Mouse (Mus musculus) forebrain, embryonic 16.5 days (tissue): ENCODE results near the gene Actn4. TPM values are rescaled to one million over a fixed set of nuclear protein-coding genes. Genes with fewer than 3 reads are reported as not detected.

Experiments
- ATAC-seq: fragments of 200-750 bp; cut with Nextera tagmentation; 2 replicates; pipeline ENCODE4 v1.8.0; 2017; ENCODE audit warnings: mild to moderate bottlenecking, moderate library complexity
- H3K27ac ChIP-seq: fragments of 300-500 bp; sonication (generic); 2 replicates; pipeline ENCODE4 v1.5.1; 2014; ENCODE audit warnings: low read length, control low read depth
- H3K27me3 ChIP-seq: fragments of 300-500 bp; sonication (generic); replicated peaks from 2 replicates; pipeline ENCODE4 v1.6.1; 2014; ENCODE audit warnings: low read length; ENCODE audit not compliant: control insufficient read depth, insufficient read depth
- H3K36me3 ChIP-seq: fragments of 300-500 bp; sonication (generic); 2 replicates; pipeline ENCODE4 v1.6.1; 2014; ENCODE audit not compliant: control insufficient read depth, insufficient read depth
- H3K4me1 ChIP-seq: fragments of 300-500 bp; sonication (generic); replicated peaks from 2 replicates; pipeline ENCODE4 v1.6.1; 2014; ENCODE audit warnings: low read length; ENCODE audit not compliant: control insufficient read depth, insufficient read depth
- H3K4me2 ChIP-seq: fragments of 300-500 bp; sonication (generic); 2 replicates; pipeline ENCODE4 v1.6.1; 2014; ENCODE audit warnings: mild to moderate bottlenecking, low read length, control low read depth
- H3K4me3 ChIP-seq: fragments of 300-500 bp; sonication (generic); replicated peaks from 2 replicates; pipeline ENCODE4 v1.5.1; 2014; ENCODE audit warnings: mild to moderate bottlenecking, low read length, control low read depth
- H3K9ac ChIP-seq: fragments of 300-500 bp; sonication (generic); replicated peaks from 2 replicates; pipeline ENCODE4 v1.6.1; 2014; ENCODE audit warnings: low read depth, low read length, control low read depth
- H3K9me3 ChIP-seq: fragments of 300-500 bp; sonication (generic); 2 replicates; pipeline ENCODE4 v1.6.1; 2016; ENCODE audit warnings: low read length; ENCODE audit not compliant: control insufficient read depth
- WGBS: fragments of 180-500 bp; shearing (Covaris S2); extraction: QIAGEN DNeasy Blood & Tissue Kit; methylation state at CpG from one replicate; pipeline ENCODE4 v1.1.7; 2014; 5-methylcytosine and 5-hydroxymethylcytosine counted together
- polyA plus RNA-seq: library from polyadenylated mRNA; unstranded; fragments of >200 nt; fragmentation: Nextera tagmentation; extraction: Ambion mirVana; gene quantifications from 2 replicates; pipeline ENCODE4 v1.2.1, GENCODE M21; 2015

The Actn4 gene
- polyA plus RNA-seq, 1 experiment from 2014 or later, result 150 TPM

DNA sequence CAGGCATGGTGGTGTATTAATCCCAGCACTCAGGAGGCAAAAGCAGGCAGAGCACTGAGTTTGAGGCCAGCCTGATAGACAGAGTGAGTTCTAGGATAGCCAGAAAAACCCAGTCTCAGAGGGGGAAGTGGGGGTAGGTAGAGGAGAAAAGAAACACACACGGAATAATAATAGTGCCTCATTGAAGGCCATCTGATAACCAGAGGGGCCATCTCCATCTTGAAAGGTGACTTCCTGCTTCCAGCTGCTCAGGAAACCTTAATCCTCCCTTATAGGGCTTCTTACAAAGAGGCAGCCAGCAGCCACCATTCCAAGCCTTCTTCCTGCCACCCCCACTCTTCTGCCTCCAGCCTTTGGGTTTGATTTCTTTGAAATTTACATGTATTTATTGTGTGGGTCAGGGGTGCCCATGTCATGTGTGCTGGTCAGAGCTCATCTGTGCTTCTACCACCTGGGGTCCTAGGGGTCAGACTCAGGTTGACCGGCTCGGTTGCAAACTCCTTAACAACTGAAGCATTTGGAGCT lies 1.3 kb upstream of the Actn4 start:
- no peak overlapping the region for H3K27ac ChIP-seq
- no peaks in the 10 kb centered on the region for H3K9me3 ChIP-seq
- 91% methylated on average over 3 of the region's 3 CpGs for WGBS

GRCm38 (mm10) chr7:28961584-28961926 lies 585 bp downstream of the Actn4 start:
- Histone ChIP-seq H3K4me1 (peaks cover 45% of the 10 kb centered on the region), H3K27me3 (no peaks in the 10 kb centered on the region), H3K9ac (peak overlapping the region; percentile 97), H3K27ac (peak overlapping the region; percentile 85), H3K9me3 (no peaks in the 10 kb centered on the region), H3K4me3 (peak overlapping the region; percentile 99), H3K4me2 (peak overlapping the region; percentile 90), H3K36me3 (no peaks in the 10 kb centered on the region)
- no peak for ATAC-seq
- 0% methylated on average over 7 of the region's 7 CpGs for WGBS

More for the DNA sequence above, 1.3 kb upstream of the Actn4 start:
- H3K36me3 ChIP-seq, result no peaks in the 10 kb centered on the region
- peaks cover 38% of the 10 kb centered on the region for H3K4me1 ChIP-seq
- ATAC-seq, result no peak
- no peaks in the 10 kb centered on the region for H3K27me3 ChIP-seq
- no peak overlapping the region for H3K4me2 ChIP-seq
- no peak overlapping the region for H3K4me3 ChIP-seq
- H3K9ac ChIP-seq, result no peak overlapping the region

DNA sequence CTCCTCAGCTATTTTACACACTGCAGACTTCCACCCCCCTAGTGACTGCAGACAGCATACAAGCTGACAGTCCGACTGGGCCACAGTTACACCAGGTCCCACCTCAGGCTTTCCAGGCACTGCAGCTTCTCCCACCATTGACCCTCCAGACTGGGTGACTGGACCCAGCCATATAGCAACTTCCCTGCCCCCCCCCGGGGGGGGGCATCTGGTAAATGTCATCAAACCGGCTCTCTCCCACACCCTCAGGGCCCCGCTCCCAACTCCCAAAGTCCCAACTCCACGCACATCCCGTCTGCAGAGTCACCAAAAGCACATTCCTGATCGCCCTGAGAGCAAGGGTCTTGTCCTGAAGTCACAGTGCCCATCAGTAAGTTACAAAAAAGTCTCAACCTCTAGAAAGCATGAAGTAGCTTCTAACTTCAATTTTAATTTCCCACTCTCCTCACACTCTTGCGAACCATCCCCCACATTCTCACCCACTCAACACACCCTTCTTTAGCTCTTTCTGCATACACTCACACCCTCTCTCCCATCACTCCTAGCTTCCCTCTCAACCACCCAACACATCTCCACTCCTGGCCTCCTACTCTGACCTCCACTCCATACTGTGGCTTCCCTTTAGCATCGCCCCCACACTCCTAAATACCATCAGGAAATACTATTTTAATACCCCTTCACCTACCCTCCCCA lies 1.6 kb downstream of the Actn4 start:
- Histone ChIP-seq H3K4me1 (peaks cover 46% of the 10 kb centered on the region), H3K27ac (no peak overlapping the region), H3K27me3 (no peaks in the 10 kb centered on the region), H3K4me3 (peak overlapping the region; percentile 99), H3K9me3 (no peaks in the 10 kb centered on the region), H3K9ac (peak overlapping the region; percentile 97), H3K4me2 (peak overlapping the region; percentile 90), H3K36me3 (no peaks in the 10 kb centered on the region)
- 41% methylated on average over 9 of the region's 9 CpGs for WGBS
- ATAC-seq, result no peak

- peak overlapping the region; percentile 18 for H3K9ac ChIP-seq
- WGBS, result 44% methylated on average over 6 of the region's 6 CpGs
- no peak for ATAC-seq
- no peaks in the 10 kb centered on the region for H3K36me3 ChIP-seq
- H3K4me1 ChIP-seq, result peaks cover 47% of the 10 kb centered on the region
- H3K9me3 ChIP-seq, result no peaks in the 10 kb centered on the region
- peak overlapping the region; percentile 90 for H3K4me2 ChIP-seq
- no peak overlapping the region for H3K27ac ChIP-seq
- H3K4me3 ChIP-seq, result no peak overlapping the region
- no peaks in the 10 kb centered on the region for H3K27me3 ChIP-seq
Observed at GRCm38 (mm10) chr7:28959505-28960045, 2.6 kb downstream of the Actn4 start.

DNA sequence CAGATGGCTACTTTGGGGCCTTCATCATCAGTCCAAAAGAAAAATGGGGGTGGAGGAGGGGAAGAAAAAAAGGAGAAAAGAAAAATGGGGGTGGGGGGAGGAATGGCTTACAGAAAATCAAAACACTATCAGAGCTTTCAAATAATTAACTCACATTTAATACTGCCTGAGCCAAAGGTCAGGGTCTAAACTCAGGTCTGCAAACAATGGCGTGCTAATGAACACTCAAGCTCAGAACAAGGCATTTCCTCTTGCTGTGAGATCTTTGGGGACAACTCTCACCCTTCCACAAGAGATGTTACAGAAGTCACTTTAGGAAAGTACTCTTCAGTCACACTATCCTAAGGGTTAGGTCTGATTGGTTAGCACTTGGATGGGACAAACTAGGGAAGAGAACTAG lies 3.4 kb downstream of the Actn4 start:
- Histone ChIP-seq H3K4me3 (no peak overlapping the region), H3K27ac (no peak overlapping the region), H3K9ac (no peak overlapping the region), H3K27me3 (no peaks in the 10 kb centered on the region), H3K4me1 (peaks cover 51% of the 10 kb centered on the region), H3K36me3 (no peaks in the 10 kb centered on the region), H3K9me3 (no peaks in the 10 kb centered on the region), H3K4me2 (no peak overlapping the region)
- WGBS, result 63% methylated on average over 1 of the region's 1 CpGs
- no peak for ATAC-seq

DNA sequence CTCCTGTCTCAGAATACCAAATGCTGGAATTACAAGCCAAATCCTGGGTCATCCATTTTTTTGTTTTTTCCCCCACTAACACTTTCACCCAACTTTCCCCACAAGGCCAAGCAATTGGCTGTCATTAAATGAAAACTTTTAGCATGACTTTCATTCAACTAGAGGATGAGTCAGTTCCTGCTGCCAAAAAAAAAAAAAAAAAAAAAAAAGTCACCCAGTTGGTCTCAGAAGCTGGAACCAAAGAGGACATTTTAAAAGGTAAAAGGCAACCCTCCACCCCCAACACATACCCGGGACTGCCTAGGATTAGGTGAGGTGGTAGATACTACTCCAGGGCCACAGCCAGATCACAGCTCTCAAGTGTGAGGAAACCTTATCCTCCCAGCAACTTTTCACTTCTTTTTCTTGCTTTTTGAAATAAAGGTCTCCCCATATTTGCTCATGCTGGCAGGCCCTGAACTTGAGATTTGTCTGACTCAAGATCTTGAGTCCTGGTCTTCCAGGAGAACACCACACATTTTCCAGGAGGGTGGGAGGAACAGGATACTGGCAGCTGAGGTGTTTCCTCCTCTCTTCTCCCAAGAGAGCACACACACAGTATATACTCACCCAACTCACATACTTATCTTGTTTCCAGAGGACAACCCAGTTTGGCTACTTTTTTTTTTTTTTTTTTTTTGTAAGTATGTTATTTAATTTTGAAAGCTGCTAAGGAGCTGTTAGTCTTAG lies 4.0 kb downstream of the Actn4 start:
- no peak overlapping the region for H3K9ac ChIP-seq
- H3K36me3 ChIP-seq, result no peaks in the 10 kb centered on the region
- H3K4me3 ChIP-seq, result no peak overlapping the region
- ATAC-seq, result no peak
- H3K4me1 ChIP-seq, result peaks cover 57% of the 10 kb centered on the region
- H3K4me2 ChIP-seq, result no peak overlapping the region
- no peaks in the 10 kb centered on the region for H3K27me3 ChIP-seq
- WGBS, result 79% methylated on average over 1 of the region's 1 CpGs
- H3K9me3 ChIP-seq, result no peaks in the 10 kb centered on the region
- H3K27ac ChIP-seq, result no peak overlapping the region

DNA sequence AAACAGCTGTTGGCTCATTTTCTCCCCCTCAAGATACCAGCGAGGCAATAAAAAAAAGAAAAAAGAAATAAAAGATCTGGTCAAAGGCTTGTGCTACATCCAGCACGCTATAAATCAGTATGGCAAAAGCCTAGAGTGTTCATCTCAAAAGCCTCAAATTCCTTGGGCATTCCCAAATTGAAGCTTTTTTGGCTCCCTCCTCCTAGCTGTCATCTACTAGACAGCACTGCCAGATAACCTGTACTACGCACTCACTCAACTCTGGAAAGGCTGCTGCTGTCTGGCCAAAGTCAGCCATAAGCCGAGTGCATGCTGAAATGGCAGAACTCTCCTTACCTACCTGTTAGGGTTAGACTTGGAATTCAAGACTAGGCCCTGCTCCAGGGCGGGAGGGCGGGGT lies 4.9 kb downstream of the Actn4 start:
- H3K4me1 ChIP-seq, result peaks cover 58% of the 10 kb centered on the region
- 78% methylated on average over 6 of the region's 6 CpGs for WGBS

DNA sequence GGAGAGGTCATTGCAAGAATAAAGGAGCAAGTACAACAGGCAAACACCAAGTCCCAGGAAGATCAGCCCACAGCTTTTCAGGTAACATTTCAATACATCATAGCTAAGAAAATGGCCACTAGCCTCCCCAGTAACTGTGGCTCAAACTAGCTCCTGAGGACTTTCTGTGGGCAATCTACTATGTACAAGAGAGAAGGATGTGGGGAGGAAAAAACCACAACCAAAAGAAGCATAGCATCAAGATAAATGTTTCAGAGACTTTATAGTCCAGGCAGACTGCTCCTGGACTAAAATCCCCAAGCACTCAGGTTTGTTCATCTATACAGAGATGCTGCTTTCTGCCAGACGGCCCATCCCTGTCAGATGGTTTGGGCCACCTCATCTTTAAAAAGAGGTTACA lies 5.9 kb downstream of the Actn4 start:
- 86% methylated on average over 1 of the region's 1 CpGs for WGBS
- H3K4me2 ChIP-seq, result no peak overlapping the region
- peaks cover 59% of the 10 kb centered on the region for H3K4me1 ChIP-seq
- H3K36me3 ChIP-seq, result no peaks in the 10 kb centered on the region
- no peak overlapping the region for H3K9ac ChIP-seq
- ATAC-seq, result no peak
- H3K27me3 ChIP-seq, result no peaks in the 10 kb centered on the region
- no peak overlapping the region for H3K27ac ChIP-seq
- no peak overlapping the region for H3K4me3 ChIP-seq
- H3K9me3 ChIP-seq, result no peaks in the 10 kb centered on the region

More for the DNA sequence above, 4.9 kb downstream of the Actn4 start:
- H3K9ac ChIP-seq, result no peak overlapping the region
- no peak overlapping the region for H3K27ac ChIP-seq
- no peaks in the 10 kb centered on the region for H3K9me3 ChIP-seq
- H3K36me3 ChIP-seq, result no peaks in the 10 kb centered on the region
- H3K4me2 ChIP-seq, result no peak overlapping the region
- no peaks in the 10 kb centered on the region for H3K27me3 ChIP-seq
- no peak for ATAC-seq
- H3K4me3 ChIP-seq, result no peak overlapping the region

DNA sequence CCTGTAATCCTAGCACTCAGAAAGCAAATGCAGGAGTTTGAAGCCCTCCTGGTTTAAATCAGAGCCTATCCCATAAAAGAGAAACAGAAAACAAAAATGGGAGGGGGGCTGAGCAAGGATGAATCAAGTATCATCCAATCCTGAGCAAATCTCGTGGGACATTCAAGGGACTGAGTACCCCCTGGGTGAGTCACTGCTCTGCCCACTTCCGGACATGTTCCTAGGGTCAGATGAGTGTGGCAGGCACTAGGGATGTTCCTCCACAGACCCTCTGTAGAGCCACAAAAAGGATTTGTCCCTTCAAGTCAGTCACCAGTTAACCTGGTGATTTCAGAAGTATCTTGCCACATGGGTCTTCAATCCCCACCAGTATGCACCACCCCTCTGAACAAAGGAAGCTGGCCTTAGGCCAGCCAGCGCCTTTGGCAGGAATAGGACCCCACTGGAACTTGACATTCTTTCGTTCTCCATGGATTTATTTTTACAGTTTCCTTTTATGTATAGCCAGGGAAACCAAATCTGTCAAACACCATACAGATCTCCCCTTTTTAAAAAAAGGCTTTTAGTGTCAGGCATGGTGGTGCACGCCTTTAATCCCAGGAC lies 6.7 kb downstream of the Actn4 start:
- Histone ChIP-seq H3K4me2 (no peak overlapping the region), H3K27ac (no peak overlapping the region), H3K4me1 (peaks cover 50% of the 10 kb centered on the region), H3K4me3 (no peak overlapping the region), H3K27me3 (no peaks in the 10 kb centered on the region), H3K9me3 (no peaks in the 10 kb centered on the region), H3K9ac (no peak overlapping the region), H3K36me3 (no peaks in the 10 kb centered on the region)
- 37% methylated on average over 5 of the region's 5 CpGs for WGBS
- no peak for ATAC-seq
